Mouse (Mus musculus) MEL (cell line): ENCODE measurements at regions not wholly inside any gene's neighbourhood (a gene's known extent, or its start where the extent isn't known, plus 50 kb on each side); places are given as distances from the start of the nearest gene placed in this dataset.

Source experiments
- DNase-seq: peaks from one replicate; pipeline ENCODE4 v3.0.0; 2011; ENCODE audit warnings: low read depth, low spot score
- H3K27ac ChIP-seq: 2 replicates; pipeline ENCODE4 v1.5.1; 2012; ENCODE audit warnings: low read depth, mild to moderate bottlenecking, control low read depth, low read length, moderate library complexity; ENCODE audit not compliant: control insufficient read depth
- H3K27me3 ChIP-seq, 2 experiments: fragments of 150-350 bp in 1 of 2; sonication (generic) in 1 of 2; 2 replicates each; pipeline ENCODE4 v1.6.1; 2012; ENCODE audit warnings: low read length in 2 of 2, mild to moderate bottlenecking in 2 of 2, improper control_type of control experiment in 1 of 2, moderate library complexity in 1 of 2; ENCODE audit not compliant: insufficient read depth in 2 of 2, control insufficient read depth in 1 of 2
- H3K36me3 ChIP-seq, 2 experiments: 2 replicates each; pipeline ENCODE4 v1.6.1; 2012 to 2014; ENCODE audit warnings: low read length in 2 of 2, improper control_type of control experiment in 1 of 2, inconsistent platforms in 1 of 2, mild to moderate bottlenecking in 1 of 2; ENCODE audit not compliant: insufficient read depth in 2 of 2, control insufficient read depth in 1 of 2
- H3K4me1 ChIP-seq, 2 experiments: fragments of 150-350 bp in 1 of 2; sonication (generic) in 1 of 2; 2 replicates each; pipeline ENCODE4 v1.6.1; 2012; ENCODE audit warnings: low read length in 2 of 2, improper control_type of control experiment in 1 of 2, mild to moderate bottlenecking in 1 of 2; ENCODE audit not compliant: insufficient read depth in 2 of 2, control insufficient read depth in 1 of 2
- H3K4me3 ChIP-seq, 2 experiments: fragments of 150-350 bp in 1 of 2; sonication (generic) in 1 of 2; 2 replicates each; pipeline ENCODE4 v1.5.1; 2012; ENCODE audit warnings: low read depth in 2 of 2, low read length in 2 of 2, mild to moderate bottlenecking in 2 of 2, moderate library complexity in 2 of 2, control low read depth in 1 of 2, improper control_type of control experiment in 1 of 2; ENCODE audit not compliant: control insufficient read depth in 1 of 2, insufficient read depth in 1 of 2
- H3K79me2 ChIP-seq: 2 replicates; pipeline ENCODE4 v1.6.1; 2012; ENCODE audit warnings: mild to moderate bottlenecking, low read length, moderate library complexity; ENCODE audit not compliant: control insufficient read depth, poor library complexity, insufficient read depth
- H3K9ac ChIP-seq: 2 replicates; pipeline ENCODE4 v1.6.1; 2012; ENCODE audit warnings: low read depth, mild to moderate bottlenecking, control low read depth, low read length, moderate library complexity; ENCODE audit not compliant: control insufficient read depth, poor library complexity, severe bottlenecking
- H3K9me3 ChIP-seq: fragments of 150-350 bp; sonication (generic); replicated peaks from 2 replicates; pipeline ENCODE4 v1.6.1; 2012; ENCODE audit warnings: mild to moderate bottlenecking, low read length, improper control_type of control experiment, moderate library complexity; ENCODE audit not compliant: insufficient read depth
- CTCF ChIP-seq, 3 experiments: IDR thresholded peaks in 2 of 3; conservative IDR thresholded peaks in 1 of 3; 2 replicates each; pipeline ENCODE4 v1.5.1; 2011 to 2012; ENCODE audit warnings: low read length in 3 of 3, low read depth in 2 of 3, mild to moderate bottlenecking in 2 of 3, improper control_type of control experiment in 1 of 3, inconsistent platforms in 1 of 3, mixed read lengths in 1 of 3, moderate library complexity in 1 of 3; ENCODE audit not compliant: control insufficient read depth in 1 of 3, insufficient read depth in 1 of 3, poor library complexity in 1 of 3, severe bottlenecking in 1 of 3
- ETS1 ChIP-seq: IDR thresholded peaks from 2 replicates; pipeline ENCODE4 v1.6.1; 2012; ENCODE audit warnings: low read depth, mild to moderate bottlenecking, inconsistent platforms, low read length, improper control_type of control experiment, moderate library complexity
- GABPA ChIP-seq: IDR thresholded peaks from 2 replicates; pipeline ENCODE4 v1.6.1; 2012; ENCODE audit warnings: low read depth, mild to moderate bottlenecking, inconsistent platforms, low read length, improper control_type of control experiment, moderate library complexity
- GATA1 ChIP-seq: IDR thresholded peaks from 2 replicates; pipeline ENCODE4 v1.6.1; 2011; ENCODE audit warnings: low read depth, low read length, improper control_type of control experiment
- JUND ChIP-seq: IDR thresholded peaks from 2 replicates; pipeline ENCODE4 v1.6.1; 2011; ENCODE audit warnings: low read depth, mild to moderate bottlenecking, improper control_type of control experiment, low read length
- MEF2A ChIP-seq: IDR thresholded peaks from 2 replicates; pipeline ENCODE4 v1.6.1; 2014; ENCODE audit warnings: low read depth, mild to moderate bottlenecking, inconsistent platforms, low read length, improper control_type of control experiment; ENCODE audit not compliant: poor library complexity, insufficient replicate concordance, severe bottlenecking; ENCODE audit errors: extremely low read depth
- MXI1 ChIP-seq: IDR thresholded peaks from 2 replicates; pipeline ENCODE4 v1.6.1; 2011; ENCODE audit warnings: mild to moderate bottlenecking, low read depth, low read length, improper control_type of control experiment
- MYB ChIP-seq: IDR thresholded peaks from 2 replicates; pipeline ENCODE4 v1.6.1; 2011; ENCODE audit warnings: mild to moderate bottlenecking, low read depth, low read length, improper control_type of control experiment
- NELFE ChIP-seq: IDR thresholded peaks from 2 replicates; pipeline ENCODE4 v1.6.1; 2011; ENCODE audit warnings: low read depth, low read length, improper control_type of control experiment
- POLR2A ChIP-seq, 2 experiments: IDR thresholded peaks; 2 replicates each; pipeline ENCODE4 v1.6.1; 2011 to 2012; ENCODE audit warnings: low read length in 2 of 2, mild to moderate bottlenecking in 2 of 2, control low read depth in 1 of 2, improper control_type of control experiment in 1 of 2, low read depth in 1 of 2, moderate library complexity in 1 of 2; ENCODE audit not compliant: control insufficient read depth in 1 of 2, insufficient read depth in 1 of 2, poor library complexity in 1 of 2
- TAL1 ChIP-seq: IDR thresholded peaks from 2 replicates; pipeline ENCODE4 v1.6.1; 2012; ENCODE audit warnings: mild to moderate bottlenecking, inconsistent platforms, low read length, moderate library complexity, mixed read lengths
- TBP ChIP-seq: IDR thresholded peaks from 2 replicates; pipeline ENCODE4 v1.8.0; 2011; ENCODE audit warnings: low read depth, low read length, improper control_type of control experiment
- TCF12 ChIP-seq: IDR thresholded peaks from 2 replicates; pipeline ENCODE4 v1.6.1; 2014; ENCODE audit warnings: low read depth, mild to moderate bottlenecking, inconsistent platforms, low read length, improper control_type of control experiment, moderate library complexity
- UBTF ChIP-seq: IDR thresholded peaks from 2 replicates; pipeline ENCODE4 v1.6.1; 2012; ENCODE audit warnings: low read depth, mild to moderate bottlenecking, inconsistent platforms, low read length, improper control_type of control experiment, moderate library complexity, borderline replicate concordance; ENCODE audit not compliant: insufficient read depth
- USF1 ChIP-seq: IDR thresholded peaks from 2 replicates; pipeline ENCODE4 v1.6.1; 2014; ENCODE audit warnings: low read depth, mild to moderate bottlenecking, inconsistent platforms, low read length, improper control_type of control experiment, moderate library complexity
- USF2 ChIP-seq, 2 experiments: IDR thresholded peaks; 2 replicates each; pipeline ENCODE4 v1.6.1; 2011 to 2012; ENCODE audit warnings: improper control_type of control experiment in 2 of 2, low read length in 2 of 2, borderline replicate concordance in 1 of 2, inconsistent platforms in 1 of 2, low read depth in 1 of 2, mild to moderate bottlenecking in 1 of 2; ENCODE audit not compliant: insufficient read depth in 1 of 2
- ZC3H11A ChIP-seq: IDR thresholded peaks from 2 replicates; pipeline ENCODE4 v1.6.1; 2012; ENCODE audit warnings: low read depth, mild to moderate bottlenecking, inconsistent platforms, low read length, improper control_type of control experiment
- ZMIZ1 ChIP-seq: IDR thresholded peaks from 2 replicates; pipeline ENCODE4 v1.6.1; 2012; ENCODE audit warnings: low read depth, mild to moderate bottlenecking, inconsistent platforms, low read length, improper control_type of control experiment, moderate library complexity
- ZNF384 ChIP-seq: IDR thresholded peaks from 2 replicates; pipeline ENCODE4 v1.6.1; 2012; ENCODE audit warnings: low read depth, mild to moderate bottlenecking, inconsistent platforms, low read length, improper control_type of control experiment

GRCm38 (mm10) chr3:39591312-39591711 is 704.6 kb downstream of the Fat4 start:
- no peak overlapping the region for H3K9ac ChIP-seq
- no peak overlapping the region for H3K27ac ChIP-seq
- H3K4me3 ChIP-seq, result no peak overlapping the region
- DNase-seq, result no peak
- H3K36me3 ChIP-seq, result no peaks in the 10 kb centered on the region
- H3K9me3 ChIP-seq, result no peaks in the 10 kb centered on the region
- no peaks in the 10 kb centered on the region for H3K4me1 ChIP-seq
- H3K79me2 ChIP-seq, result no peaks in the 10 kb centered on the region
- TF ChIP-seq MXI1, result no peak
- TF ChIP-seq, all 39 proteins: peak for 0
- H3K27me3 ChIP-seq, result no peaks in the 10 kb centered on the region

GRCm38 (mm10) chr3:39592349-39593117 is 705.8 kb downstream of the Fat4 start:
- Histone ChIP-seq H3K27me3 (no peaks in the 10 kb centered on the region), H3K27ac (no peak overlapping the region), H3K9ac (no peak overlapping the region), H3K4me3 (no peak overlapping the region), H3K4me1 (no peaks in the 10 kb centered on the region), H3K79me2 (no peaks in the 10 kb centered on the region), H3K36me3 (no peaks in the 10 kb centered on the region), H3K9me3 (no peaks in the 10 kb centered on the region)
- DNase-seq, result no peak
- TF ChIP-seq ZNF384, result no peak
- no peak for TF ChIP-seq USF2 (IDR thresholded peaks at IDR 0.05; ENCODE audit: borderline replicate concordance in 1 of 2, insufficient read depth in 1 of 2, low read depth in 1 of 2, low read length in 2 of 2)
- TF ChIP-seq ZMIZ1, result no peak
- TF ChIP-seq MYB, result no peak
- no peak for TF ChIP-seq TAL1
- TF ChIP-seq NELFE, result no peak
- TF ChIP-seq JUND, result no peak
- no peak for TF ChIP-seq GABPA
- TF ChIP-seq TCF12, result no peak
- TF ChIP-seq TBP, result no peak
- no peak for TF ChIP-seq GATA1
- TF ChIP-seq USF1, result no peak
- TF ChIP-seq POLR2A (IDR thresholded peaks at IDR 0.05; ENCODE audit: control insufficient read depth in 1 of 2, insufficient read depth in 1 of 2, low read depth in 1 of 2, low read length in 2 of 2, poor library complexity in 1 of 2), result no peak
- TF ChIP-seq MEF2A, result no peak
- no peak for TF ChIP-seq ZC3H11A
- TF ChIP-seq CTCF (IDR thresholded peaks at IDR 0.05 in 2 of 3, conservative IDR thresholded peaks at IDR 0.05 in 1 of 3; ENCODE audit: control insufficient read depth in 1 of 3, insufficient read depth in 1 of 3, low read depth in 2 of 3, low read length in 3 of 3, poor library complexity in 1 of 3, severe bottlenecking in 1 of 3), result no peak
- no peak for TF ChIP-seq UBTF
- TF ChIP-seq ETS1, result no peak
- no peak for TF ChIP-seq MXI1
